Mouse (Mus musculus): ENCODE results near the gene Helz. TPM values are rescaled to one million over a fixed set of nuclear protein-coding genes. Genes with fewer than 3 reads are reported as not detected.

Helz gene
- polyA plus RNA-seq, 1 experiment from 2014 or later = 5.3 TPM

DNA sequence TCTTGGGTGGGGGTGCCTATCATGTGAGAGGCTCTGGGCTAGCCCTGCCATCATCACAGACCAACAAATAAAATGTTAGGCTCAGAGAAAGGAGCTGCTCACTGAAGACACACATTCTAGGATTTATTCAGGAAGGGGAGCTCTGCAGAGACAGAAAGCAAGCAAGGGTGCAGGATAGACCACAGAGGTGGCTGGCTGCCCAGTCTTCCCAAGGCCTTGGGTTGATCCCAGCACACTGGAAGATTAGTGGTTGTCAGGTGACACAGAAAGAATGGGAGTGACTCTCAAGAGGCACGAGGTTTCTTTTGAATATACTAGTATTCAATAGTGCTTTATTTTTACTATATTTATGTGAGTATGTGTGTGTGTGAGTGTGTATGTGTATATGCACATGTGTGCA, 26.6 kb upstream of the Helz start:
- H3K9ac ChIP-seq (ENCODE audit: low read length) = no peak overlapping the region
- H3K9me3 ChIP-seq (ENCODE audit: control insufficient read depth, low read length) = no peaks in the 10 kb centered on the region
- no peaks in the 10 kb centered on the region for H3K36me3 ChIP-seq (ENCODE audit: control insufficient read depth, insufficient read depth, low read length)
- no peak overlapping the region for H3K4me2 ChIP-seq (replicated peaks; ENCODE audit: low read depth)
- no peak for ATAC-seq (ENCODE audit: low FRiP score, low TSS enrichment)
- TF ChIP-seq CTCF (IDR thresholded peaks at IDR 0.05; ENCODE audit: low read depth) = no peak
- no peak for TF ChIP-seq EP300 (optimal IDR thresholded peaks at IDR 0.05)
- no peak for DNase-seq (ENCODE audit: low spot score)
- no peaks in the 10 kb centered on the region for H3K27me3 ChIP-seq (ENCODE audit: control insufficient read depth, insufficient read depth, low read length)
- H3K4me3 ChIP-seq (ENCODE audit: low read depth, low read length) = no peak overlapping the region
- no peak overlapping the region for H3K27ac ChIP-seq (replicated peaks)
- no peaks in the 10 kb centered on the region for H3K4me1 ChIP-seq (replicated peaks; ENCODE audit: control insufficient read depth, insufficient read depth)
- 52% methylated on average over 1 of the region's 1 CpGs for WGBS

DNA sequence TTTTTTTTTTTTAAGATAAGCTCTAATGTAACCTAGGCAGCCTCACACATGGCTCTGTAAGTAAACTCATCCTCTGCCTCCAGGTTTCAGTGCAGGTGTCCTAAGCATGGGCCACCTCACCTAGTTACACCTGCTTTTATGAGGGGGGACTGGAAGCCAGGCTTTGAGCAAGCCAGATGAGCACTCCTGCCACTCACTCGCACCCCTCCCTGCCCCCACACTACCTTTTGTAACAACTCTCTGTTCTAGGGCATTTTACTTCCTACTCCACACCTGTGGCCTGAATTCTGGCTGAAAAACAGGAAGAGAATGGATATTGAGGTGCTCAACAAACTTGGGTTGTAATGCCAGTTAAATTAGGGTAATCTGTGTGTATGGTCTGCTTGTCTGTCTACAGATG, 22.8 kb upstream of the Helz start:
- H3K9ac ChIP-seq (ENCODE audit: low read length) = no peak overlapping the region
- ATAC-seq (ENCODE audit: low FRiP score, low TSS enrichment) (no peak), DNase-seq (ENCODE audit: low spot score) (no peak)
- no peak overlapping the region for H3K27ac ChIP-seq (replicated peaks)
- no peaks in the 10 kb centered on the region for H3K36me3 ChIP-seq (ENCODE audit: control insufficient read depth, insufficient read depth, low read length)
- H3K9me3 ChIP-seq (ENCODE audit: control insufficient read depth, low read length) = no peaks in the 10 kb centered on the region
- no peak overlapping the region for H3K4me3 ChIP-seq (ENCODE audit: low read depth, low read length)
- no peaks in the 10 kb centered on the region for H3K4me1 ChIP-seq (replicated peaks; ENCODE audit: control insufficient read depth, insufficient read depth)
- no peaks in the 10 kb centered on the region for H3K27me3 ChIP-seq (ENCODE audit: control insufficient read depth, insufficient read depth, low read length)
- WGBS = 74% methylated on average over 1 of the region's 1 CpGs
- TF ChIP-seq CTCF (IDR thresholded peaks at IDR 0.05; ENCODE audit: low read depth) (no peak), EP300 (optimal IDR thresholded peaks at IDR 0.05) (no peak)
- H3K4me2 ChIP-seq (replicated peaks; ENCODE audit: low read depth) = no peak overlapping the region

DNA sequence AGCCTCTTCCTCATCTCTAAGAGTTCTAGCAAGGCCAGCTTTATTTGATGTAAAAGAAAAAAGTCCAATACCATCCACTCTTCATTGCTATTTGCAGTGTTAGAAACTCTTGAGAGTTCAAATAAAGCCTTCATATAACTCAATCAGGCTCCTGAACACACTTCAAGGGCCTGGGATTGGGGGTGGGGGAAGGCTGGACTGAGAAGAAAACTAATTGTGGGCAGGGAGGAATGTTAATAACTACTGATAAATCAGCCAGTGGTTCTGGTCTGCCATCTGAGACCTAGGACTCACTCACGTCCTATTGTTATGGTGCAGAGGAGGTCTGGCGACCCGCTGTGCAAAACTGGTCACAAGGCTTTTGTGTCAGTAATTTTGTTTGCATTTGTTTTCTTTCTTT, 20.1 kb upstream of the Helz start:
- H3K36me3 ChIP-seq (ENCODE audit: control insufficient read depth, insufficient read depth, low read length) = no peaks in the 10 kb centered on the region
- H3K27ac ChIP-seq (replicated peaks) = no peak overlapping the region
- H3K27me3 ChIP-seq (ENCODE audit: control insufficient read depth, insufficient read depth, low read length) = no peaks in the 10 kb centered on the region
- H3K9ac ChIP-seq (ENCODE audit: low read length) = no peak overlapping the region
- DNase-seq (ENCODE audit: low spot score) (no peak), ATAC-seq (ENCODE audit: low FRiP score, low TSS enrichment) (no peak)
- H3K9me3 ChIP-seq (ENCODE audit: control insufficient read depth, low read length) = no peaks in the 10 kb centered on the region
- no peak for TF ChIP-seq CTCF (IDR thresholded peaks at IDR 0.05; ENCODE audit: low read depth)
- TF ChIP-seq EP300 (optimal IDR thresholded peaks at IDR 0.05) = no peak
- 68% methylated on average over 3 of the region's 3 CpGs for WGBS
- no peaks in the 10 kb centered on the region for H3K4me1 ChIP-seq (replicated peaks; ENCODE audit: control insufficient read depth, insufficient read depth)
- no peak overlapping the region for H3K4me3 ChIP-seq (ENCODE audit: low read depth, low read length)
- H3K4me2 ChIP-seq (replicated peaks; ENCODE audit: low read depth) = no peak overlapping the region

DNA sequence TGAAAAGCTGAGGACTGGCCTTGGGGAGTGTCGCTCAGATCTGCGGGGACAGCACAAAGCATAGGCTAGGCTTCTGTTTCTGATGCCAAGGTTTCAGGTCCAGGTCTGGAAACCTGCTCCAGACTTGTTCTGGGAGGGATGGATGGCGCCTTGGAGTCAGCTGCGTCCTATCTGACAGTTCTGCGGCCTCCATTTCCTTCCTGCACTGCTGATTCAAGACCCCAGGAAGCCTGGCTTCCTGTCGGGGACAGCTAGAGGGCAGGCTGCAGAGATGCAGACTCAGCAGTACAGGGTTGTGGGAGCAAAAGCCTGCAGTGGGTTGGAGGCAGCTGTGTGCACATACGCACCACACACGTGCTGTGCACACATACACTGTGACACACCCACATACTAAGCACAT, 18.4 kb upstream of the Helz start:
- Histone ChIP-seq H3K4me2 (replicated peaks; ENCODE audit: low read depth) (no peak overlapping the region), H3K9me3 (ENCODE audit: control insufficient read depth, low read length) (no peaks in the 10 kb centered on the region), H3K27ac (replicated peaks) (no peak overlapping the region), H3K36me3 (ENCODE audit: control insufficient read depth, insufficient read depth, low read length) (no peaks in the 10 kb centered on the region), H3K4me1 (replicated peaks; ENCODE audit: control insufficient read depth, insufficient read depth) (no peaks in the 10 kb centered on the region), H3K27me3 (ENCODE audit: control insufficient read depth, insufficient read depth, low read length) (no peaks in the 10 kb centered on the region), H3K4me3 (ENCODE audit: low read depth, low read length) (no peak overlapping the region), H3K9ac (ENCODE audit: low read length) (no peak overlapping the region)
- WGBS = 49% methylated on average over 8 of the region's 8 CpGs
- no peak for TF ChIP-seq EP300 (optimal IDR thresholded peaks at IDR 0.05)
- peak; percentile 8; the same call in 1 of the 2 replicates for TF ChIP-seq CTCF (IDR thresholded peaks at IDR 0.05; ENCODE audit: low read depth)
- no peak for ATAC-seq (ENCODE audit: low FRiP score, low TSS enrichment)
- DNase-seq (ENCODE audit: low spot score) = no peak

DNA sequence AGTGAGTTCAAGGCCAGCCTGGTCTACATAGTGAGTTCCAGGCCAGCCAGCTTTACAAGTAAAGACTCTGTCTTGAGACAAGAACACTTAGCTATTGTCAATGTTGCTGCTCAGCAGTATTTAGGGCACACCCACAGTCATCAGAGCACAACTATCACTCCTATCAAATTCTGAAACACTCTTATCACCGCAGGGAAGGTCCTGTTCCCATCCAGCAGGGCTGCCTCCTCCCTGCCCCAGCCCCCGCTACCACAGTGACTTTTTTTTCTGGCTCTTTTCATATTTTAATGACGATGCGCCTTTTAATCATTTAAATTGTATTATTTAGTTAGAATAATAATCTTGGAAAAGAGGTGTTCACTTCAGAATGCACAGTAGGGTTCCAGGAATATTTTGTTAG, 16.3 kb upstream of the Helz start:
- Histone ChIP-seq H3K27ac (replicated peaks) (no peak overlapping the region), H3K9me3 (ENCODE audit: control insufficient read depth, low read length) (no peaks in the 10 kb centered on the region), H3K4me1 (replicated peaks; ENCODE audit: control insufficient read depth, insufficient read depth) (no peaks in the 10 kb centered on the region), H3K4me2 (replicated peaks; ENCODE audit: low read depth) (no peak overlapping the region), H3K9ac (ENCODE audit: low read length) (no peak overlapping the region), H3K36me3 (ENCODE audit: control insufficient read depth, insufficient read depth, low read length) (no peaks in the 10 kb centered on the region), H3K27me3 (ENCODE audit: control insufficient read depth, insufficient read depth, low read length) (no peaks in the 10 kb centered on the region), H3K4me3 (ENCODE audit: low read depth, low read length) (no peak overlapping the region)
- ATAC-seq (ENCODE audit: low FRiP score, low TSS enrichment) (no peak), DNase-seq (ENCODE audit: low spot score) (no peak)
- TF ChIP-seq EP300 (optimal IDR thresholded peaks at IDR 0.05) (no peak), CTCF (IDR thresholded peaks at IDR 0.05; ENCODE audit: low read depth) (no peak)
- WGBS = 68% methylated on average over 4 of the region's 4 CpGs

DNA sequence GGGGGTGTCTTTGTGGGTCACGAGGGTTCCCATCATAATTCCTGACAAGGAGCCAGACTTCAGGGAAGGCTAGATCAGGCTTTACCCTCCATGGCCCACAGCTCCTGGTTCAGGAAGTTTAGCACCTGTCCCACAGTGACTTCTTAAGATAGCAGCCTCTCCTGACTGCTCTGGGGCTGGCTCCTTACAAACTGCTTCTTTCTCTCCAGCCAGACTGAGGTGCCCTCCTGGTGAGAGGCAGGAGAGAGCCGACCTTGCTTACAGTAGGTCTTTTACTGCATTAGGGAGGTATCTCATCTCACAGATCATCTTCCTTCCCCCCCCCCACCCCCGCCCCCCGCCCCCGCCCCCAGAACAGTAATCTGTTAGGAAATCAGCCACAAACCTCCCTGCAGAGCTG, 15.5 kb upstream of the Helz start:
- DNase-seq (ENCODE audit: low spot score) = no peak
- WGBS = 33% methylated on average over 5 of the region's 5 CpGs
- no peaks in the 10 kb centered on the region for H3K36me3 ChIP-seq (ENCODE audit: control insufficient read depth, insufficient read depth, low read length)
- no peaks in the 10 kb centered on the region for H3K9me3 ChIP-seq (ENCODE audit: control insufficient read depth, low read length)
- H3K4me3 ChIP-seq (ENCODE audit: low read depth, low read length) = no peak overlapping the region
- H3K27me3 ChIP-seq (ENCODE audit: control insufficient read depth, insufficient read depth, low read length) = no peaks in the 10 kb centered on the region
- no peak overlapping the region for H3K4me2 ChIP-seq (replicated peaks; ENCODE audit: low read depth)
- H3K4me1 ChIP-seq (replicated peaks; ENCODE audit: control insufficient read depth, insufficient read depth) = no peaks in the 10 kb centered on the region
- TF ChIP-seq CTCF (IDR thresholded peaks at IDR 0.05; ENCODE audit: low read depth) = no peak
- TF ChIP-seq EP300 (optimal IDR thresholded peaks at IDR 0.05) = no peak
- no peak for ATAC-seq (ENCODE audit: low FRiP score, low TSS enrichment)
- no peak overlapping the region for H3K27ac ChIP-seq (replicated peaks)
- H3K9ac ChIP-seq (ENCODE audit: low read length) = no peak overlapping the region
